Mouse (Mus musculus): ENCODE data around the gene Cacna1d. TPM values are rescaled to one million over a fixed set of nuclear protein-coding genes. Genes with fewer than 3 reads are reported as not detected.

The Cacna1d gene
- total and polyA plus RNA-seq, 2 experiments from 2014 or later = 8.9 to 44.3 TPM

GRCm38 (mm10) chr14:30027378-30027777, 463.9 kb downstream of the Cacna1d start:
- Histone ChIP-seq H3K4me2 (ENCODE audit: low read depth, low read length, poor library complexity, severe bottlenecking) (no peak overlapping the region), H3K36me3 (ENCODE audit: insufficient read depth, low read length) (no peaks in the 10 kb centered on the region), H3K27ac (ENCODE audit: low read depth, low read length) (no peak overlapping the region), H3K9me3 (ENCODE audit: low read length) (no peaks in the 10 kb centered on the region), H3K9ac (replicated peaks; ENCODE audit: low read length, poor library complexity, severe bottlenecking) (no peak overlapping the region), H3K4me1 (ENCODE audit: insufficient read depth, low read length) (no peaks in the 10 kb centered on the region), H3K27me3 (ENCODE audit: insufficient read depth, low read length) (no peaks in the 10 kb centered on the region), H3K4me3 (ENCODE audit: low read depth, low read length) (no peak overlapping the region)
- DNase-seq (ENCODE audit: low spot score) (no peak), ATAC-seq (ENCODE audit: low FRiP score) (no peak)
- peak; percentile 30 for TF ChIP-seq CTCF (IDR thresholded peaks at IDR 0.05)
- WGBS = 36% methylated on average over 2 of the region's 2 CpGs

- H3K4me3 ChIP-seq (ENCODE audit: low read depth, low read length) = no peak overlapping the region
- no peak for DNase-seq (ENCODE audit: low spot score)
- H3K4me1 ChIP-seq (ENCODE audit: insufficient read depth, low read length) = no peaks in the 10 kb centered on the region
- H3K36me3 ChIP-seq (ENCODE audit: insufficient read depth, low read length) = no peaks in the 10 kb centered on the region
- no peak for TF ChIP-seq CTCF (IDR thresholded peaks at IDR 0.05)
- no peaks in the 10 kb centered on the region for H3K9me3 ChIP-seq (ENCODE audit: low read length)
- no peaks in the 10 kb centered on the region for H3K27me3 ChIP-seq (ENCODE audit: insufficient read depth, low read length)
- no peak overlapping the region for H3K4me2 ChIP-seq (ENCODE audit: low read depth, low read length, poor library complexity, severe bottlenecking)
- H3K27ac ChIP-seq (ENCODE audit: low read depth, low read length) = no peak overlapping the region
- 57% methylated on average over 7 of the region's 7 CpGs for WGBS
- ATAC-seq (ENCODE audit: low FRiP score) = no peak
- H3K9ac ChIP-seq (replicated peaks; ENCODE audit: low read length, poor library complexity, severe bottlenecking) = no peak overlapping the region
Observed at GRCm38 (mm10) chr14:30024387-30024786, 466.9 kb downstream of the Cacna1d start.

- WGBS = 93% methylated on average over 6 of the region's 6 CpGs
- no peak for DNase-seq (ENCODE audit: low spot score)
- H3K9ac ChIP-seq (replicated peaks; ENCODE audit: low read length, poor library complexity, severe bottlenecking) = no peak overlapping the region
- no peak for TF ChIP-seq CTCF (IDR thresholded peaks at IDR 0.05)
- H3K27ac ChIP-seq (ENCODE audit: low read depth, low read length) = no peak overlapping the region
- H3K4me2 ChIP-seq (ENCODE audit: low read depth, low read length, poor library complexity, severe bottlenecking) = no peak overlapping the region
- ATAC-seq (ENCODE audit: low FRiP score) = no peak
- no peaks in the 10 kb centered on the region for H3K9me3 ChIP-seq (ENCODE audit: low read length)
- no peaks in the 10 kb centered on the region for H3K27me3 ChIP-seq (ENCODE audit: insufficient read depth, low read length)
- H3K4me3 ChIP-seq (ENCODE audit: low read depth, low read length) = no peak overlapping the region
- H3K36me3 ChIP-seq (ENCODE audit: insufficient read depth, low read length) = no peaks in the 10 kb centered on the region
- no peaks in the 10 kb centered on the region for H3K4me1 ChIP-seq (ENCODE audit: insufficient read depth, low read length)
Observed at GRCm38 (mm10) chr14:30022471-30022870, 468.8 kb downstream of the Cacna1d start.

DNA sequence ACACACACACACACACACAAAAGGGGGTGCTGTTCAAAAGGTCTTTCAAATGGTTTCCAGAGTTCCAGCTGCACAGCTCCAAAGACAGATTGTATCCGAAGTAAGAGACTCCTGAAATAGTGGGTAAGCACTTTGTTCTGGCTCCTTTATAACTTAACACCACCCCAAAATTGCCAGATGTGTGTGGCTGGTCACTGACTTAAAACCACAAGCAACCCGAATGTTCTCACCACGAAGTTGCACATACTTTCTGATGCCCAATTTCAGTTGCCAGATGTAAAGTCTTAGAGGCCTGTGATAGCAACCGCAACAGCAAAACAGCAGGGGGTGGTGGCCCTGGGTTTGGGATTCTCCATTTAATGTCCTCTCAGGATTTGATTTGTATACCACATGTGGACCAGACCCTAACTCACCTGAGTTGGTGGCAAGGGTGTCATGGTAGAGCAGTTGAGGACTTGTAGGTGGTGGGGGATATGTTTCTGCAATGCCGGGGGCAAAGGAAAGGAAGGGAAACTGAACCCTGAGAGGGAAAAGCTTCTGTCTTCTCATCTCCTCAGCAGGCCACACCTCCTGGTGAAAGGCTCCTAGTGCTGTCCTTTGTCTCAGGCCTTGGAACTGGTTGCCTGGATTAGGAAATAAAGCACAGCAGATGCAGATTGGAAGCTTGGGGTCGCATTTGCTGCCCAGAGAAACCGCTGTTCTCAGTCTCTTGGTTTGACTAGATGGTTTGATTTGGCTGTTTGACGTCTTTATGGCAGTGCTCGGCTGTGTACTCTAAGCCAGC, 471.3 kb downstream of the Cacna1d start:
- no peak overlapping the region for H3K9ac ChIP-seq (replicated peaks; ENCODE audit: low read length, poor library complexity, severe bottlenecking)
- TF ChIP-seq CTCF (IDR thresholded peaks at IDR 0.05) = no peak
- no peaks in the 10 kb centered on the region for H3K4me1 ChIP-seq (ENCODE audit: insufficient read depth, low read length)
- H3K4me3 ChIP-seq (ENCODE audit: low read depth, low read length) = no peak overlapping the region
- H3K36me3 ChIP-seq (ENCODE audit: insufficient read depth, low read length) = no peaks in the 10 kb centered on the region
- ATAC-seq (ENCODE audit: low FRiP score) = no peak
- H3K27ac ChIP-seq (ENCODE audit: low read depth, low read length) = no peak overlapping the region
- DNase-seq (ENCODE audit: low spot score) = no peak
- no peaks in the 10 kb centered on the region for H3K27me3 ChIP-seq (ENCODE audit: insufficient read depth, low read length)
- no peak overlapping the region for H3K4me2 ChIP-seq (ENCODE audit: low read depth, low read length, poor library complexity, severe bottlenecking)
- WGBS = 48% methylated on average over 9 of the region's 9 CpGs
- no peaks in the 10 kb centered on the region for H3K9me3 ChIP-seq (ENCODE audit: low read length)

DNA sequence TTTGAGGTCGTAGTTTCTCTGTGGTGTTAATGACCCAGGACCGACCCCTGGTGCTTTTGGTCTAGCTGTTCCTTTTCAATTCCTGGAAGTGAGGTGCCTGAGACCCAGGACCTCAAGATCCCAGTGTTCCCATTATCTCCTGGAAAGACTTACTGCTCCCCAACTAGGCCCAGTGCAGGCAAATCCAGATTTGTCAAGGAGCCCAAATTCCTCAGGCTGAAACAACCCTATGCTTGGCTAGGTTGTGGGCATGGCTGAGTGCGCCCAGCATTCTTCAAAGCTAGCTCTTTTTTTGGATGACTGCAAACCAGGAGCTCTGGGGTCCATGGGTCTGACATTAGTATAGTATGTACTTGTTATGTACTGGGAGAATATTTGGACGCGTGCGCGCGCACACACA, 471.9 kb downstream of the Cacna1d start:
- H3K9ac ChIP-seq (replicated peaks; ENCODE audit: low read length, poor library complexity, severe bottlenecking) = no peak overlapping the region
- no peak for DNase-seq (ENCODE audit: low spot score)
- H3K27ac ChIP-seq (ENCODE audit: low read depth, low read length) = no peak overlapping the region
- H3K9me3 ChIP-seq (ENCODE audit: low read length) = no peaks in the 10 kb centered on the region
- no peak for TF ChIP-seq CTCF (IDR thresholded peaks at IDR 0.05)
- ATAC-seq (ENCODE audit: low FRiP score) = no peak
- no peaks in the 10 kb centered on the region for H3K27me3 ChIP-seq (ENCODE audit: insufficient read depth, low read length)
- no peak overlapping the region for H3K4me2 ChIP-seq (ENCODE audit: low read depth, low read length, poor library complexity, severe bottlenecking)
- 95% methylated on average over 8 of the region's 8 CpGs for WGBS
- no peaks in the 10 kb centered on the region for H3K36me3 ChIP-seq (ENCODE audit: insufficient read depth, low read length)
- H3K4me3 ChIP-seq (ENCODE audit: low read depth, low read length) = no peak overlapping the region
- no peaks in the 10 kb centered on the region for H3K4me1 ChIP-seq (ENCODE audit: insufficient read depth, low read length)

- no peaks in the 10 kb centered on the region for H3K36me3 ChIP-seq (ENCODE audit: insufficient read depth, low read length)
- no peaks in the 10 kb centered on the region for H3K4me1 ChIP-seq (ENCODE audit: insufficient read depth, low read length)
- no peak overlapping the region for H3K27ac ChIP-seq (ENCODE audit: low read depth, low read length)
- no peak for DNase-seq (ENCODE audit: low spot score)
- no peaks in the 10 kb centered on the region for H3K27me3 ChIP-seq (ENCODE audit: insufficient read depth, low read length)
- 96% methylated on average over 6 of the region's 6 CpGs for WGBS
- H3K9me3 ChIP-seq (ENCODE audit: low read length) = no peaks in the 10 kb centered on the region
- ATAC-seq (ENCODE audit: low FRiP score) = no peak
- no peak overlapping the region for H3K4me2 ChIP-seq (ENCODE audit: low read depth, low read length, poor library complexity, severe bottlenecking)
- no peak overlapping the region for H3K9ac ChIP-seq (replicated peaks; ENCODE audit: low read length, poor library complexity, severe bottlenecking)
- no peak for TF ChIP-seq CTCF (IDR thresholded peaks at IDR 0.05)
- H3K4me3 ChIP-seq (ENCODE audit: low read depth, low read length) = no peak overlapping the region
Observed at GRCm38 (mm10) chr14:30018846-30019245, 472.4 kb downstream of the Cacna1d start.

Data from midbrain, postnatal 0 days (tissue).